ENCODE assay signal across 8 mouse cellular contexts in the genomic region with DNA sequence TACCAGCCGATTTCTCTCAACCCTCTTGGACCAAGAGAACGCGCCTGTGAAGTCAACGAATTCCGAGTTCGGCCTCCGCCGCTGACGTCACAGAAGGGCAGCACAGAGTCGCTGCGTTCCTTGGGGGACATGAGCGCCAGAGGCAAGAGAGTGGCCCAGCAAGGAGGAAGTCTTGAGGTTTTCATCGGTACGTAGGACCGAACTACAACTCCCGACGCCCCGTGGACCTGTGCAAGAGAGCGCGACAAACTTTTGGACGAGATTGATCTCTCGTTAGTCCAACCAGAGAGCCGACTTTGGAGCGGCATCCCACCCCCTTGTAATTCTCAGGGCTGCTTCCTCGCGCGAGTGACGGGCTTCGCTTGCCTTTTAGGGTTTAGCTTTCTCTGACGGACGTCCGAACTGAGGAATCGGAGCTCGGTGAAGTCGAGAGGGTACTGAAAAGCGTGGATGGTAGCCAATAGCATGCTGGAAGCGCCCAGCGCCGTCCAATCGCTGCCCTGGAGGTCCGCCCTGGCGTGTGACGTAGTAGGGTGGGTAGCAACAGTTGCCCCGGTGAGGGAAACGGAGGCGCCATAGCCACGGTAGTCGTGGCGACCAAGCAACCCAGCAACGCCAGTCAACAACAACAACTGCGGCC. TPM values are rescaled to one million over a fixed set of nuclear protein-coding genes. Genes with fewer than 3 reads are reported as not detected.
DNase-seq lines count a peak whose midpoint lies in the region; ATAC-seq lines count a peak whose summit lies in the region.

A gene (plus strand): TSS at position 544 of the 640 bp plus-strand sequence.

- H3K27ac ChIP-seq in hindbrain, embryonic 12.5 days, result peak within 1 kb of the TSS; percentile 96

- H3K9ac ChIP-seq in hindbrain, embryonic 12.5 days, result peak within 1 kb of the TSS; percentile 84

- no peaks in the 10 kb centered on the region for H3K36me3 ChIP-seq in hindbrain, embryonic 12.5 days

- WGBS in hindbrain, embryonic 12.5 days, result 0% methylated on average over 51 of the region's 51 CpGs

- peaks cover 34% of the 10 kb centered on the region for H3K4me1 ChIP-seq in hindbrain, embryonic 12.5 days

- H3K4me3 ChIP-seq in hindbrain, embryonic 12.5 days, result peak within 1 kb of the TSS; percentile 98

- peak within 1 kb of the TSS; percentile 71 for H3K4me2 ChIP-seq in hindbrain, embryonic 12.5 days (replicated peaks)

- peak; percentile 99 for DNase-seq in NIH3T3 (ENCODE audit: low read depth)
- DNase-seq in cerebellum, postnatal 10 days, result peak; percentile 99 to 100
- DNase-seq in frontal cortex, postnatal 10 days (ENCODE audit: low spot score in 2 of 2), result peak; percentile 99 to 100
- DNase-seq in layer of hippocampus, postnatal 14 days (ENCODE audit: low spot score in 2 of 2), result peak; percentile 99 to 100
- peak; percentile 99 for DNase-seq in lung, postnatal 14 days
- DNase-seq in retina, adult 2 months (ENCODE audit: low read depth, low spot score), result peak; percentile 99
- peak; percentile 94 to 99 for DNase-seq in thymus, postnatal 36 days

- H3K9me3 ChIP-seq in hindbrain, embryonic 12.5 days (replicated peaks), result no peaks in the 10 kb centered on the region

- H3K27me3 ChIP-seq in hindbrain, embryonic 12.5 days, result no peaks in the 10 kb centered on the region

- ATAC-seq in hindbrain, embryonic 12.5 days (ENCODE audit: low FRiP score), result peak; percentile 98

RNA-seq across cellular contexts. Expression of the gene that starts here (rescaled TPM):
- polyA plus RNA-seq in hindbrain, embryonic 12.5 days (2016; fragmentation: Nextera tagmentation; extraction: Ambion mirVana), result 8.9 and 9.4 TPM in 2 replicates
- total RNA-seq in layer of hippocampus, postnatal 14 days (2021), result 10 to 100 TPM; 20.1 to 21.0 TPM

Comparison
In these comparisons a context has a peak if more than half of its experiments do, and no peak if none do; other contexts are left out.
1. Peak in every context shown above with its lines: DNase-seq, ATAC-seq, H3K4me3 ChIP-seq and H3K27ac ChIP-seq.